Mouse (Mus musculus) myocyte (in vitro differentiated cells): ENCODE data around the gene Fat3. TPM values are rescaled to one million over a fixed set of nuclear protein-coding genes. Genes with fewer than 3 reads are reported as not detected.

ENCODE experiments used
- H3K27me3 ChIP-seq: one replicate; pipeline ENCODE4 v1.6.1; 2011; ENCODE audit not compliant: control insufficient read depth, insufficient read depth, insufficient read length
- H3K36me3 ChIP-seq: one replicate; pipeline ENCODE4 v1.6.1; 2011; ENCODE audit not compliant: control insufficient read depth, insufficient read depth
- H3K4me2 ChIP-seq: one replicate; pipeline ENCODE4 v1.6.1; 2011; ENCODE audit warnings: low read depth, control low read depth
- H3K4me3 ChIP-seq: one replicate; pipeline ENCODE4 v1.5.1; 2011; ENCODE audit warnings: mild to moderate bottlenecking, control low read depth, moderate library complexity
- H3K79me2 ChIP-seq: one replicate; pipeline ENCODE4 v1.6.1; 2011; ENCODE audit not compliant: control insufficient read depth, insufficient read depth
- H3ac ChIP-seq: one replicate; pipeline ENCODE4 v1.6.1; 2011; ENCODE audit not compliant: control insufficient read depth, insufficient read length
- CEBPB ChIP-seq: IDR thresholded peaks from 2 replicates; pipeline ENCODE4 v1.6.1; 2011; ENCODE audit warnings: mild to moderate bottlenecking, moderate library complexity; ENCODE audit not compliant: poor library complexity, insufficient read depth, severe bottlenecking
- E2F4 ChIP-seq: IDR thresholded peaks from one replicate; pipeline ENCODE4 v1.6.1; 2011; ENCODE audit warnings: mild to moderate bottlenecking, control low read depth, moderate library complexity; ENCODE audit not compliant: insufficient read depth
- MAX ChIP-seq: IDR thresholded peaks from one replicate; pipeline ENCODE4 v1.6.1; 2011; ENCODE audit warnings: low read depth, mild to moderate bottlenecking, control low read depth
- MYOD1 ChIP-seq, 3 experiments: IDR thresholded peaks; one replicate each; pipeline ENCODE4 v1.6.1; 2011; ENCODE audit warnings: control low read depth in 2 of 3, low read depth in 2 of 3, mild to moderate bottlenecking in 2 of 3, moderate library complexity in 1 of 3; ENCODE audit not compliant: insufficient read length in 2 of 3, control insufficient read depth in 1 of 3
- MYOG ChIP-seq, 3 experiments: IDR thresholded peaks; one replicate each; pipeline ENCODE4 v1.6.1; 2011; ENCODE audit warnings: control low read depth in 2 of 3, low read depth in 2 of 3, mild to moderate bottlenecking in 2 of 3; ENCODE audit not compliant: insufficient read length in 2 of 3, control insufficient read depth in 1 of 3, insufficient read depth in 1 of 3
- POLR2A ChIP-seq: IDR thresholded peaks from one replicate; pipeline ENCODE4 v1.6.1; 2011; ENCODE audit warnings: low read depth, mild to moderate bottlenecking, control low read depth, moderate library complexity; ENCODE audit not compliant: insufficient read length
- POLR2AphosphoS2 ChIP-seq: IDR thresholded peaks from one replicate; pipeline ENCODE4 v1.6.1; 2011; ENCODE audit warnings: low read depth, control low read depth; ENCODE audit not compliant: insufficient read length
- REST ChIP-seq: IDR thresholded peaks from one replicate; pipeline ENCODE4 v1.6.1; 2011; ENCODE audit warnings: mild to moderate bottlenecking, control low read depth, moderate library complexity; ENCODE audit not compliant: insufficient read depth, insufficient read length
- SRF ChIP-seq: IDR thresholded peaks from one replicate; pipeline ENCODE4 v1.6.1; 2011; ENCODE audit warnings: low read depth; ENCODE audit not compliant: control insufficient read depth, insufficient read length
- TCF12 ChIP-seq: IDR thresholded peaks from one replicate; pipeline ENCODE4 v1.6.1; 2011; ENCODE audit warnings: mild to moderate bottlenecking, control low read depth; ENCODE audit not compliant: poor library complexity, insufficient read depth, severe bottlenecking
- TCF3 ChIP-seq: IDR thresholded peaks from one replicate; pipeline ENCODE4 v1.6.1; 2011; ENCODE audit warnings: low read depth, control low read depth; ENCODE audit not compliant: insufficient read length
- USF1 ChIP-seq: IDR thresholded peaks from one replicate; pipeline ENCODE4 v1.6.1; 2011; ENCODE audit warnings: low read depth, mild to moderate bottlenecking, control low read depth, moderate library complexity
- polyA plus RNA-seq: library from polyadenylated mRNA; unstranded; fragments of >200 nt; fragmentation: generic; extraction: Trizol; gene quantifications from one replicate; pipeline ENCODE4 v1.2.1, GENCODE M21; 2012; ENCODE audit warnings: missing spikeins

Gene Fat3
- polyA plus RNA-seq, result not detected

GRCm38 (mm10) chr9:16501186-16501711 is at the start of gene Fat3:
Fat3 (minus strand) TSS chr9:16501285.
- Histone ChIP-seq H3K36me3 (no peaks in the 10 kb centered on the region), H3K4me2 (no peak within 1 kb of the TSS), H3ac (no peak within 1 kb of the TSS), H3K79me2 (no peaks in the 10 kb centered on the region), H3K27me3 (peaks cover 4% of the 10 kb centered on the region), H3K4me3 (no peak within 1 kb of the TSS)
- TF ChIP-seq POLR2AphosphoS2, result no peak
- no peak for TF ChIP-seq TCF3
- TF ChIP-seq TCF12, result no peak
- no peak for TF ChIP-seq POLR2A
- TF ChIP-seq MAX, result no peak
- no peak for TF ChIP-seq SRF
- TF ChIP-seq REST, result no peak
- no peak for TF ChIP-seq MYOD1 (IDR thresholded peaks at IDR 0.05; ENCODE audit: control insufficient read depth in 1 of 3, insufficient read length in 2 of 3, low read depth in 2 of 3)
- no peak for TF ChIP-seq MYOG (IDR thresholded peaks at IDR 0.05; ENCODE audit: control insufficient read depth in 1 of 3, insufficient read depth in 1 of 3, insufficient read length in 2 of 3, low read depth in 2 of 3)
- no peak for TF ChIP-seq CEBPB
- TF ChIP-seq USF1, result no peak
- no peak for TF ChIP-seq E2F4

GRCm38 (mm10) chr9:16532884-16533283 is 31.8 kb upstream of the Fat3 start:
- Histone ChIP-seq H3K27me3 (no peaks in the 10 kb centered on the region), H3K4me2 (no peak overlapping the region), H3ac (no peak overlapping the region), H3K79me2 (no peaks in the 10 kb centered on the region), H3K36me3 (no peaks in the 10 kb centered on the region), H3K4me3 (no peak overlapping the region)
- TF ChIP-seq SRF (no peak), USF1 (no peak), E2F4 (no peak), MAX (no peak), POLR2A (no peak), POLR2AphosphoS2 (no peak), TCF3 (no peak), TCF12 (no peak), REST (no peak), MYOD1 (IDR thresholded peaks at IDR 0.05; ENCODE audit: control insufficient read depth in 1 of 3, insufficient read length in 2 of 3, low read depth in 2 of 3) (no peak), MYOG (IDR thresholded peaks at IDR 0.05; ENCODE audit: control insufficient read depth in 1 of 3, insufficient read depth in 1 of 3, insufficient read length in 2 of 3, low read depth in 2 of 3) (no peak), CEBPB (no peak)

GRCm38 (mm10) chr9:16517543-16517942 is 16.5 kb upstream of the Fat3 start:
- Histone ChIP-seq H3K36me3 (no peaks in the 10 kb centered on the region), H3K79me2 (no peaks in the 10 kb centered on the region), H3K4me2 (no peak overlapping the region), H3K4me3 (no peak overlapping the region), H3ac (no peak overlapping the region), H3K27me3 (no peaks in the 10 kb centered on the region)
- TF ChIP-seq MAX, result no peak
- no peak for TF ChIP-seq REST
- TF ChIP-seq MYOG (IDR thresholded peaks at IDR 0.05; ENCODE audit: control insufficient read depth in 1 of 3, insufficient read depth in 1 of 3, insufficient read length in 2 of 3, low read depth in 2 of 3), result no peak
- no peak for TF ChIP-seq E2F4
- TF ChIP-seq MYOD1 (IDR thresholded peaks at IDR 0.05; ENCODE audit: control insufficient read depth in 1 of 3, insufficient read length in 2 of 3, low read depth in 2 of 3), result no peak
- TF ChIP-seq POLR2AphosphoS2, result no peak
- TF ChIP-seq POLR2A, result no peak
- TF ChIP-seq CEBPB, result no peak
- TF ChIP-seq TCF12, result no peak
- no peak for TF ChIP-seq USF1
- TF ChIP-seq TCF3, result no peak
- TF ChIP-seq SRF, result no peak

- Histone ChIP-seq H3ac (no peak overlapping the region), H3K27me3 (no peaks in the 10 kb centered on the region), H3K36me3 (no peaks in the 10 kb centered on the region), H3K4me3 (no peak overlapping the region), H3K79me2 (no peaks in the 10 kb centered on the region), H3K4me2 (no peak overlapping the region)
- TF ChIP-seq USF1 (no peak), MAX (no peak), TCF12 (no peak), MYOG (IDR thresholded peaks at IDR 0.05; ENCODE audit: control insufficient read depth in 1 of 3, insufficient read depth in 1 of 3, insufficient read length in 2 of 3, low read depth in 2 of 3) (no peak), E2F4 (no peak)
These were observed 10.9 kb upstream of the Fat3 start for GRCm38 (mm10) chr9:16512005-16512404.

- TF ChIP-seq POLR2A (no peak), MYOG (IDR thresholded peaks at IDR 0.05; ENCODE audit: control insufficient read depth in 1 of 3, insufficient read depth in 1 of 3, insufficient read length in 2 of 3, low read depth in 2 of 3) (no peak), REST (no peak), E2F4 (no peak), TCF3 (no peak), CEBPB (no peak), MAX (no peak), POLR2AphosphoS2 (no peak), SRF (no peak), USF1 (no peak), TCF12 (no peak), MYOD1 (IDR thresholded peaks at IDR 0.05; ENCODE audit: control insufficient read depth in 1 of 3, insufficient read length in 2 of 3, low read depth in 2 of 3) (no peak)
- Histone ChIP-seq H3K27me3 (peaks cover 4% of the 10 kb centered on the region), H3K4me2 (no peak overlapping the region), H3K4me3 (no peak overlapping the region), H3K79me2 (no peaks in the 10 kb centered on the region), H3K36me3 (no peaks in the 10 kb centered on the region), H3ac (no peak overlapping the region)
These were observed 2.7 kb upstream of the Fat3 start for GRCm38 (mm10) chr9:16503776-16504175.
